Mouse (Mus musculus): ENCODE measurements around the gene Wdr45b.
"Not testable (repeated sequence)": the region's sequence is repeated elsewhere in the genome, so short reads cannot be mapped to it uniquely, and the experiment has no call there.

Gene Wdr45b

GRCm38 (mm10) chr11:121328206-121328605 is 26.0 kb downstream of the Wdr45b start:
- no peak for DNase-seq (ENCODE audit: low read depth)

GRCm38 (mm10) chr11:121326681-121327080 is 27.6 kb downstream of the Wdr45b start:
- DNase-seq (ENCODE audit: low read depth), result no peak

- no peak for DNase-seq (ENCODE audit: low read depth)
Measured at GRCm38 (mm10) chr11:121326034-121326433, 28.2 kb downstream of the Wdr45b start.

- DNase-seq (ENCODE audit: low read depth), result not testable (repeated sequence)
Measured at GRCm38 (mm10) chr11:121307712-121308111, 46.5 kb downstream of the Wdr45b start.

GRCm38 (mm10) chr11:121306608-121307007 is 47.6 kb downstream of the Wdr45b start:
- DNase-seq (ENCODE audit: low read depth), result no peak

- DNase-seq (ENCODE audit: low read depth), result no peak
Measured at GRCm38 (mm10) chr11:121305371-121305770, 48.9 kb downstream of the Wdr45b start.

- no peak for DNase-seq (ENCODE audit: low read depth)
Measured at GRCm38 (mm10) chr11:121300265-121300664, 54.0 kb downstream of the Wdr45b start.

- DNase-seq (ENCODE audit: low read depth), result no peak
Measured at GRCm38 (mm10) chr11:121298493-121298892, 55.8 kb downstream of the Wdr45b start.

- no peak for DNase-seq (ENCODE audit: low read depth)
Measured at GRCm38 (mm10) chr11:121294771-121295170, 59.5 kb downstream of the Wdr45b start.

GRCm38 (mm10) chr11:121289859-121290258 is 64.4 kb downstream of the Wdr45b start:
- DNase-seq (ENCODE audit: low read depth), result peak; percentile 19

- no peak for DNase-seq (ENCODE audit: low read depth)
Measured at GRCm38 (mm10) chr11:121282911-121283310, 71.3 kb downstream of the Wdr45b start.

- DNase-seq (ENCODE audit: low read depth), result no peak
Measured at GRCm38 (mm10) chr11:121278011-121278410, 76.2 kb downstream of the Wdr45b start.

- DNase-seq (ENCODE audit: low read depth), result no peak
Measured at GRCm38 (mm10) chr11:121277516-121277915, 76.7 kb downstream of the Wdr45b start.

All from naive thymus-derived CD4-positive, alpha-beta T cell, adult 2 months (primary cell).